Mouse (Mus musculus) C3H10T1/2 (cell line): ENCODE results near the gene Cbarp. TPM values are rescaled to one million over a fixed set of nuclear protein-coding genes. Genes with fewer than 3 reads are reported as not detected.

Experiments used
- polyA plus RNA-seq, 2 experiments: library from polyadenylated mRNA; unstranded; fragments of >200 nt; fragmentation: generic; extraction: Trizol; gene quantifications; one replicate each; pipeline ENCODE4 v1.2.1; 2012; ENCODE audit warnings: missing spikeins in 2 of 2

Cbarp gene
- 10 to 100 TPM in 1 of 2 experiments, 1 to 10 TPM in 1; 4.8 to 18.5 TPM for polyA plus RNA-seq

GRCm38 (mm10) chr10:80140666-80141035, at the start of gene Cbarp:
Gene Cbarp, minus strand, starts transcription at chr10:80140835.

GRCm38 (mm10) chr10:80179068-80180051, 38.7 kb upstream of the Cbarp start, which contains the start of gene Efna2:
Gene Efna2, plus strand, starts transcription at chr10:80179482.

GRCm38 (mm10) chr10:80172527-80173292, 32.1 kb upstream of the Cbarp start, which contains the start of gene 1600002K03Rik:
Gene 1600002K03Rik, plus strand, starts transcription at chr10:80172944.

GRCm38 (mm10) chr10:80165392-80166128, 24.9 kb upstream of the Cbarp start, which contains the start of gene Cirbp:
Gene Cirbp, plus strand, starts transcription at chr10:80165985.

GRCm38 (mm10) chr10:80147719-80148601, 7.3 kb upstream of the Cbarp start, which contains the start of gene Midn:
Gene Midn, plus strand, starts transcription at chr10:80148272.

GRCm38 (mm10) chr10:80138553-80139438, 1.8 kb downstream of the Cbarp start, which contains the start of gene Atp5d:
Gene Atp5d, plus strand, starts transcription at chr10:80138632.

GRCm38 (mm10) chr10:80115290-80115943, 25.2 kb downstream of the Cbarp start, which contains the start of gene Stk11:
Gene Stk11, plus strand, starts transcription at chr10:80115803.

GRCm38 (mm10) chr10:80105460-80105859, 35.2 kb downstream of the Cbarp start, which contains the start of gene Sbno2:
Gene Sbno2, minus strand, starts transcription at chr10:80105571.

Other genes starting within 250 kb of the Cbarp start
- gene Cfd, start 250.0 kb downstream of the Cbarp start, polyA plus RNA-seq: under 1 TPM in 1 of 2 experiments, not detected in 1; 0.05 TPM
- gene Med16, start 231.9 kb downstream of the Cbarp start, polyA plus RNA-seq: 10 to 100 TPM; 43.2 to 83.7 TPM
- not detected for gene Gm26602, start 230.0 kb downstream of the Cbarp start, polyA plus RNA-seq
- gene Kiss1r, start 223.9 kb downstream of the Cbarp start, polyA plus RNA-seq: 1 to 10 TPM in 1 of 2 experiments, under 1 TPM in 1; 0.13 to 3.3 TPM
- 100 to 1,000 TPM in 1 of 2 experiments, 10 to 100 TPM in 1; 61.0 to 121 TPM for gene R3hdm4, start 219.6 kb downstream of the Cbarp start, polyA plus RNA-seq
- under 1 TPM; 0.29 to 0.85 TPM for gene Arid3a, start 213.8 kb downstream of the Cbarp start, polyA plus RNA-seq
- gene Wdr18, start 180.7 kb downstream of the Cbarp start, polyA plus RNA-seq: 100 to 1,000 TPM in 1 of 2 experiments, 10 to 100 TPM in 1; 29.0 to 130 TPM
- under 1 TPM; 0.12 to 0.79 TPM for gene Grin3b, start 170.1 kb downstream of the Cbarp start, polyA plus RNA-seq
- 100 to 1,000 TPM; 105 to 141 TPM for gene Tmem259, start 156.5 kb downstream of the Cbarp start, polyA plus RNA-seq
- 100 to 1,000 TPM; 426 to 430 TPM for gene Cnn2, start 152.3 kb downstream of the Cbarp start, polyA plus RNA-seq
- 1 to 10 TPM; 3.5 to 8.4 TPM for gene Abca7, start 144.3 kb downstream of the Cbarp start, polyA plus RNA-seq
- gene Arhgap45, start 124.2 kb downstream of the Cbarp start, polyA plus RNA-seq: under 1 TPM; 0.58 to 0.84 TPM
- gene Polr2e, start 101.0 kb downstream of the Cbarp start, polyA plus RNA-seq: 100 to 1,000 TPM; 195 to 403 TPM
- gene Gpx4, start 93.7 kb downstream of the Cbarp start, polyA plus RNA-seq: 1,000 to 10,000 TPM; 1,157 to 1,905 TPM
- gene Sbno2, start 35.3 kb downstream of the Cbarp start, polyA plus RNA-seq: 10 to 100 TPM; 15.6 to 42.5 TPM
- gene Stk11, start 25.0 kb downstream of the Cbarp start, polyA plus RNA-seq: 100 to 1,000 TPM in 1 of 2 experiments, 10 to 100 TPM in 1; 91.0 to 141 TPM
- gene Atp5d, start 2.2 kb downstream of the Cbarp start, polyA plus RNA-seq: 1,000 to 10,000 TPM in 1 of 2 experiments, 100 to 1,000 TPM in 1; 776 to 1,441 TPM
- 10 to 100 TPM; 25.4 to 86.5 TPM for gene Midn, start 7.4 kb upstream of the Cbarp start, polyA plus RNA-seq
- 100 to 1,000 TPM in 1 of 2 experiments, 10 to 100 TPM in 1; 20.0 to 104 TPM for gene Cirbp, start 25.1 kb upstream of the Cbarp start, polyA plus RNA-seq
- gene 1600002K03Rik, start 32.1 kb upstream of the Cbarp start, polyA plus RNA-seq: 10 to 100 TPM; 22.6 to 31.6 TPM
- 1 to 10 TPM; 1.7 to 6.3 TPM for gene Efna2, start 38.6 kb upstream of the Cbarp start, polyA plus RNA-seq
- gene Mum1, start 85.6 kb upstream of the Cbarp start, polyA plus RNA-seq: 10 to 100 TPM; 28.9 to 57.4 TPM
- gene Ndufs7, start 108.3 kb upstream of the Cbarp start, polyA plus RNA-seq: 100 to 1,000 TPM; 324 to 363 TPM
- gene Gamt, start 120.2 kb upstream of the Cbarp start, polyA plus RNA-seq: 100 to 1,000 TPM; 114 to 121 TPM
- 100 to 1,000 TPM in 1 of 2 experiments, 10 to 100 TPM in 1; 75.3 to 145 TPM for gene Dazap1, start 120.7 kb upstream of the Cbarp start, polyA plus RNA-seq
- gene Rps15, start 151.6 kb upstream of the Cbarp start, polyA plus RNA-seq: over 10,000 TPM in 1 of 2 experiments, 1,000 to 10,000 TPM in 1; 7,724 to 18,727 TPM
- 1 to 10 TPM in 1 of 2 experiments, under 1 TPM in 1; 0.41 to 6.4 TPM for gene Apc2, start 155.1 kb upstream of the Cbarp start, polyA plus RNA-seq
- gene 2310011J03Rik, start 179.7 kb upstream of the Cbarp start, polyA plus RNA-seq: 10 to 100 TPM; 76.4 to 84.3 TPM
- 1 to 10 TPM; 6.8 to 9.2 TPM for gene Pcsk4, start 188.7 kb upstream of the Cbarp start, polyA plus RNA-seq
- 1 to 10 TPM; 1.6 to 4.4 TPM for gene Reep6, start 189.1 kb upstream of the Cbarp start, polyA plus RNA-seq
- 10 to 100 TPM in 1 of 2 experiments, 1 to 10 TPM in 1; 2.5 to 11.0 TPM for gene Adamtsl5, start 207.6 kb upstream of the Cbarp start, polyA plus RNA-seq
- not detected for gene Plk5, start 215.6 kb upstream of the Cbarp start, polyA plus RNA-seq
- 10 to 100 TPM in 1 of 2 experiments, 1 to 10 TPM in 1; 8.8 to 32.5 TPM for gene Mex3d, start 246.8 kb upstream of the Cbarp start, polyA plus RNA-seq